Mouse (Mus musculus) embryonic facial prominence, embryonic 14.5 days (tissue): ENCODE data around the gene Clcf1. TPM values are rescaled to one million over a fixed set of nuclear protein-coding genes. Genes with fewer than 3 reads are reported as not detected.

Experiments used
- ATAC-seq: fragments of 200-750 bp; cut with Nextera tagmentation; 2 replicates; pipeline ENCODE4 v1.8.0; 2017; ENCODE audit warnings: low read depth, moderate number of reproducible peaks, moderate TSS enrichment
- DNase-seq: peaks from one replicate; pipeline ENCODE4 v3.0.0-alpha.2; 2015; ENCODE audit warnings: low spot score
- H3K27ac ChIP-seq: fragments of 300-500 bp; sonication (generic); replicated peaks from 2 replicates; pipeline ENCODE4 v1.5.1; 2014; ENCODE audit warnings: low read depth, mild to moderate bottlenecking, low read length, moderate library complexity
- H3K27me3 ChIP-seq: fragments of 300-500 bp; sonication (generic); replicated peaks from 2 replicates; pipeline ENCODE4 v1.6.1; 2014; ENCODE audit warnings: low read length; ENCODE audit not compliant: control insufficient read depth, insufficient read depth
- H3K36me3 ChIP-seq: fragments of 300-500 bp; sonication (generic); 2 replicates; pipeline ENCODE4 v1.6.1; 2014; ENCODE audit warnings: low read length, mixed read lengths; ENCODE audit not compliant: control insufficient read depth, insufficient read depth
- H3K4me1 ChIP-seq: fragments of 300-500 bp; sonication (generic); 2 replicates; pipeline ENCODE4 v1.6.1; 2014; ENCODE audit warnings: antibody characterized with exemption, low read length; ENCODE audit not compliant: control insufficient read depth, insufficient read depth
- H3K4me2 ChIP-seq: fragments of 300-500 bp; sonication (generic); 2 replicates; pipeline ENCODE4 v1.6.1; 2014; ENCODE audit warnings: low read depth, mild to moderate bottlenecking, low read length, moderate library complexity, mixed read lengths
- H3K4me3 ChIP-seq: fragments of 300-500 bp; sonication (generic); 2 replicates; pipeline ENCODE4 v1.5.1; 2014; ENCODE audit warnings: low read depth, mild to moderate bottlenecking, low read length
- H3K9ac ChIP-seq: fragments of 300-500 bp; sonication (generic); 2 replicates; pipeline ENCODE4 v1.6.1; 2014; ENCODE audit warnings: low read depth, mild to moderate bottlenecking, low read length, moderate library complexity, mixed read lengths
- H3K9me3 ChIP-seq: fragments of 300-500 bp; sonication (generic); 2 replicates; pipeline ENCODE4 v1.6.1; 2016; ENCODE audit warnings: low read length; ENCODE audit not compliant: control insufficient read depth
- WGBS: fragments of 180-500 bp; shearing (Covaris S2); extraction: QIAGEN DNeasy Blood & Tissue Kit; methylation state at CpG from one replicate; pipeline ENCODE4 v1.1.7; 2014; 5-methylcytosine and 5-hydroxymethylcytosine counted together
- polyA plus RNA-seq: library from polyadenylated mRNA; unstranded; fragments of >200 nt; fragmentation: Nextera tagmentation; extraction: Ambion mirVana; gene quantifications from 2 replicates; pipeline ENCODE4 v1.2.1, GENCODE M21; 2014

The Clcf1 gene
- 6.0 and 6.3 TPM in 2 replicates for polyA plus RNA-seq

DNA sequence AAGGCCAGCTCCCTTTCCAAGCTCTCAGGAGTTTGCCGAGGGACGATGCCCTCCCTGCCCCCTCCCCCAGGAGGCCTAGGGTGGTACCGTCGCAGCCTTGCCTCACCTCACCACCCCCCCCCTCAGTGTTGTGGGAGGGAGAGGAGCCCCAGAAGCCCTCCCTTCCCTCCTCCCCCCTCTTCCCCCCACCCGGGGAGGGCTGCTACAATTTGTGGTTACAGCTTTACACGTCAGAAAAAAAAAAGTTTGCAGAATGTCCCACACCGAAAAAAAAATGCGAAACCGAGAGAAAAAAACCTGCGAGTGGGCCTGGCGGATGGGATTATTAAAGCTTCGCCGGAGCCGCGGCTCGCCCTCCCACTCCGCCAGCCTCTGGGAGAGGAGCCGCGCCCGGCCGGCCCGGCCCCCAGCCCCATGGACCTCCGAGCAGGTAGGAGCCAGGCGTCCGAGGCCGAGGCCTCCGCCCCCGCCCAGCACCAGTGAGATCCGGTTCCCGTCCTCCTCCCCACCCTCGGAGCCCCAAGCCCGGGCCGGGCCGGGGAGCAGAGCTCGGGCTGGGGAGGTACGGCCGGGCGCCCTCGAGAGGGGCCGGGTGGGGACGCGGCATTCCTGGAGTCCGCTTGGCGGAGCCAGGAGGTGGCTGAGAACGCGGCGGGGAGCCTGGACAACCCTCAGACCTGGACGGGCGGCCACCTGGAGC, at the start of gene Clcf1, which contains the start of gene AC109138.7:
Clcf1 (plus strand) TSS at position 168 of the 700 bp plus-strand sequence.
AC109138.7 (plus strand) TSS at position 287 of the 700 bp plus-strand sequence.
- Histone ChIP-seq H3K4me3 (peak within 1 kb of the TSS; percentile 86), H3K27ac (peak within 1 kb of the TSS; percentile 95), H3K4me1 (peaks cover 44% of the 10 kb centered on the region), H3K9ac (peak within 1 kb of the TSS; percentile 92), H3K9me3 (no peaks in the 10 kb centered on the region), H3K4me2 (peak within 1 kb of the TSS; percentile 84), H3K36me3 (no peaks in the 10 kb centered on the region), H3K27me3 (no peaks in the 10 kb centered on the region)
- ATAC-seq (peak; percentile 72), DNase-seq (peak; percentile 76)
- WGBS = 0% methylated on average over 20 of the region's 49 CpGs

DNA sequence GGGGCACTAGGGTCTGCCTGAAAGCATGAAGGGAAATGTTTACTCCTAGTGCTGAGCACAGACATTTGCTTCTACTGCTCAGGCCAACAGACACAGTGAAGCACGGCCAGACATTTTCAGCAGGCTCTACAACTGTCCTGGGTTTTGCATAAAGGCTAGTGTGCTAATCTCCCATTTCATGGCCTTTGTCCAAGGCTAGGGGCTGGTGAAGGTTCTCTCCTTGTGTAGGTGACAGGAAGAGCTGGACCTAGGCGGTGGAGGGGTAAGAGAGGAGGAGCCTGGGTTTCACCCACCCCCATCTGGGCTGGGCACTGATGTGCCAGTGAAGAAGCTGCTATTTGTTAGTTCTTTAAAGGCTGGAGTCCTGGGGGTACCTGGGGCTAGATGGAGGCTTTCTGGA, 49.3 kb upstream of the Clcf1 start:
- H3K9ac ChIP-seq = no peak overlapping the region
- WGBS = 72% methylated on average over 2 of the region's 2 CpGs
- ATAC-seq = no peak

DNA sequence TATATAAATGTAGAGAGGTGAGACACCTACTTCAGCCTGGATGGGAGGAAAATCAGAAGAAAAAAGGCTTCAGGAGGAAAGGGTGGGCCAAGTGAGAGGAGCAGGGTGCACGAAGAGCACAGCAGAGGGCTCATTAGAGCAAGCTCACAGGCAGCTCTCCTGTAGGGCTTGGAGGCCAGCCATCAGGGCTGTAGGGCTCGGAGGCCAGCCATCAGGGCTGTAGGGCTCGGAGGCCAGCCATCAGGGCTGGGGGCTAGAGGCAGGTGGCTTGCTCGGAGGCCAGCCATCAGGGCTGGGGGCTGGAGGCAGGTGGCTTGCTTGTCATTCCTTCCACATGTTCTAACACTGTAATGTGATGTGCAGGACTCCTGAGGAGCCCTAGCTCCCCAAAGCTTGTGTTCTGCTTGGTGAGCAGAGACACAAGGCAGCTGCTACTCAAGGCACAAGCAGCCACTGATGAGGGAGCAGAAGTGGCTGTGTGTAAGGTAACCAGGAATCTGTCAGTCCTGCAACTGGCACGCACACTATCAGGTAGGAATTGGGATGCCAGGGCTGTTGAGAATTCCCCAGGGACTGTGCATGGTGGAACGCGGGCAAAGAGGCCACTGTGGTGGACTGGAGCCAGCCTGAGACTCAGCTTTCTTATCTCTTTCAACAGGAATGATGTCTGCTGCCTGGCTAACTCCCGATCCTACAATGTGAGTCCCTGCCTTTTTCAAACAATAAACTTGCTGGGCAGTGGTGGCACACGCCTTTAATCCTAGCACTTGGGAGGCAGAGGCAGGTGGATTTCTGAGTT, 47.2 kb upstream of the Clcf1 start:
- no peaks in the 10 kb centered on the region for H3K9me3 ChIP-seq
- no peak overlapping the region for H3K4me2 ChIP-seq
- peaks cover under 1% of the 10 kb centered on the region; the same call in 1 of the 2 replicates for H3K36me3 ChIP-seq
- H3K27ac ChIP-seq = no peak overlapping the region
- ATAC-seq = no peak
- WGBS = 78% methylated on average over 8 of the region's 9 CpGs
- H3K4me1 ChIP-seq = peaks cover 20% of the 10 kb centered on the region
- no peak overlapping the region for H3K9ac ChIP-seq
- H3K4me3 ChIP-seq = no peak overlapping the region
- no peaks in the 10 kb centered on the region for H3K27me3 ChIP-seq
- DNase-seq = no peak

More for the DNA sequence above, 49.3 kb upstream of the Clcf1 start:
- no peak for DNase-seq
- Histone ChIP-seq H3K27me3 (no peaks in the 10 kb centered on the region), H3K4me2 (no peak overlapping the region), H3K4me1 (peaks cover 11% of the 10 kb centered on the region), H3K36me3 (peaks cover 19% of the 10 kb centered on the region), H3K27ac (no peak overlapping the region), H3K9me3 (no peaks in the 10 kb centered on the region), H3K4me3 (no peak overlapping the region)

DNA sequence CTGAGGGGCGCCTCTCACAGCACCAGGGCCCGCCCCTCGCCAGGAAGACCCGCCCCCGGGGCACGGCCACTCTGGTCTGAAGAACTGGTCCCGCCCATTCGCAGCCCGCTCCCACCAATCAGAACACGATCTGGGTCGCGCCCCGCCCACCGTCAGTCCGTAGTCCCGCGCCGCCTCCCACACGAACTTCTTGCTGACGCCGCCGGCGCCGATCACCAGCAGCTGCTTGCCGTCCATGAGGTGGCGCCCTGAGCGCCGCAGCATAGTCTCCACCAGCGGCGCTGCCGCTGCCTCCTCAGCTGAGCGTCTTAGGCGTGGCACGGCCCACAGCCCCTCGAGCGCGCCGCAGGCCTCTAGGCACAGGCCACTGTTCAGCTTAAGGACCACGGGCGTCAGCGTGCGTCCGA, 44.7 kb upstream of the Clcf1 start:
- no peaks in the 10 kb centered on the region for H3K27me3 ChIP-seq
- DNase-seq (peak; percentile 99), ATAC-seq (peak; percentile 96)
- H3K36me3 ChIP-seq = no peaks in the 10 kb centered on the region
- peak overlapping the region; percentile 55 for H3K4me3 ChIP-seq
- peaks cover 11% of the 10 kb centered on the region for H3K4me1 ChIP-seq
- H3K9me3 ChIP-seq = no peaks in the 10 kb centered on the region
- under 1% methylated on average over 41 of the region's 43 CpGs for WGBS
- peak overlapping the region; percentile 90 for H3K27ac ChIP-seq
- H3K4me2 ChIP-seq = peak overlapping the region; percentile 96
- peak overlapping the region; percentile 87 for H3K9ac ChIP-seq

DNA sequence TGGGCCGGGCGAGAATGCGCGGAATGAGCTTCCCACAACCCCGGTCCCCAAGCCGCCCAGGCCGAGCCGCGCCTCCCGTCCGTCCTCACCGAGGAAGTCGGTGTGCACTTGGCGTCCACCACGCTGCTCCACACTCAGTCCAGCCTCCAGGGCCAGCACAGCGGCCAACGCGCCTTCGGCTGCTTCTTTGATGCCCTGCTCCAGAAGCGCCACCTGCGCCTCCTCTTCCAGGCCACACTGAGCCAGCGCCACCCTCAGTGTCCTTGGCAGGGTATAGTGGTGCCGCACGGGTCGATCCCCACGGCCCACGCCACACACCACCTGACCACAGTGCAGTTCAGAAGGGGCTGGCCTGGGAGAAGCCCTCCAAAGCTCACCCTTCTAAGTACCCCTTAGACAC, 44.2 kb upstream of the Clcf1 start:
- no peaks in the 10 kb centered on the region for H3K9me3 ChIP-seq
- DNase-seq = no peak
- H3K27ac ChIP-seq = peak overlapping the region; percentile 90
- ATAC-seq = peak; percentile 34
- H3K36me3 ChIP-seq = no peaks in the 10 kb centered on the region
- WGBS = 7% methylated on average over 18 of the region's 27 CpGs
- H3K4me2 ChIP-seq = peak overlapping the region; percentile 96
- H3K27me3 ChIP-seq = no peaks in the 10 kb centered on the region
- H3K9ac ChIP-seq = peak overlapping the region; percentile 87
- H3K4me1 ChIP-seq = peaks cover 11% of the 10 kb centered on the region
- H3K4me3 ChIP-seq = peak overlapping the region; percentile 55

DNA sequence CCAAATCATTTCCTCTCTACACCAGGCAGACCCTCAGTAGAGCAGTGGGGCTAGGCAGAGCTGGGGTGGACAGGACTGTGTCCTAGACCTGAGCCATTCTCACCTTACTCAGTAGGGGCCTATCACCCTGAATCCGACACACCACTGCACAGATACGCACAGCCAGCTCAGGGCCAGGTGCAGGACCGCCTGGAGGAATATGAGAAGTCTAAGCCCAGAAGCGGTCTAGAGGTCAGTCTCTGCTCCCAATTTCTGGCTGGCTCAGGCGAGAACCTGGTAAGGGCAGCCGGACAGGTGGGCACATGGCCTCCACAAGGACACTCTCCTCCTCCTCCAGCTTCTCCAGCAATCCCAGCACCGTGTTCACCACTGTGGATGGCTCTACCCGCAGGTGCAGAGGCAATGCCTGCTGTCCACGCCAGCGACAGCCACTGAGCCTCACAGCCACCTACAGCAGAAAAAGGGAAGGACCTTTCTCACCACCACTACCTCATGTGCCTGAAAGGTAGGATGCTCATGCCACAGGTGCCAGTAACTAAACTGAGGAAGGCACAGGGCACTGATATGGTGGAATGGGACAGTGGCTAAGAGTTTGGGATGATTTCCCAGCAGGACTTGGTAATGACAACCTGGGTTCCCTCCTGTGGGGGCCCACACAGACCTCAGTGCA, 43.2 kb upstream of the Clcf1 start:
- no peak overlapping the region for H3K4me3 ChIP-seq
- no peaks in the 10 kb centered on the region for H3K27me3 ChIP-seq
- H3K4me1 ChIP-seq = peaks cover 16% of the 10 kb centered on the region
- H3K9ac ChIP-seq = no peak overlapping the region
- no peaks in the 10 kb centered on the region for H3K36me3 ChIP-seq
- DNase-seq (no peak), ATAC-seq (no peak)
- WGBS = 90% methylated on average over 9 of the region's 10 CpGs
- H3K4me2 ChIP-seq = no peak overlapping the region
- H3K9me3 ChIP-seq = no peaks in the 10 kb centered on the region
- H3K27ac ChIP-seq = no peak overlapping the region

DNA sequence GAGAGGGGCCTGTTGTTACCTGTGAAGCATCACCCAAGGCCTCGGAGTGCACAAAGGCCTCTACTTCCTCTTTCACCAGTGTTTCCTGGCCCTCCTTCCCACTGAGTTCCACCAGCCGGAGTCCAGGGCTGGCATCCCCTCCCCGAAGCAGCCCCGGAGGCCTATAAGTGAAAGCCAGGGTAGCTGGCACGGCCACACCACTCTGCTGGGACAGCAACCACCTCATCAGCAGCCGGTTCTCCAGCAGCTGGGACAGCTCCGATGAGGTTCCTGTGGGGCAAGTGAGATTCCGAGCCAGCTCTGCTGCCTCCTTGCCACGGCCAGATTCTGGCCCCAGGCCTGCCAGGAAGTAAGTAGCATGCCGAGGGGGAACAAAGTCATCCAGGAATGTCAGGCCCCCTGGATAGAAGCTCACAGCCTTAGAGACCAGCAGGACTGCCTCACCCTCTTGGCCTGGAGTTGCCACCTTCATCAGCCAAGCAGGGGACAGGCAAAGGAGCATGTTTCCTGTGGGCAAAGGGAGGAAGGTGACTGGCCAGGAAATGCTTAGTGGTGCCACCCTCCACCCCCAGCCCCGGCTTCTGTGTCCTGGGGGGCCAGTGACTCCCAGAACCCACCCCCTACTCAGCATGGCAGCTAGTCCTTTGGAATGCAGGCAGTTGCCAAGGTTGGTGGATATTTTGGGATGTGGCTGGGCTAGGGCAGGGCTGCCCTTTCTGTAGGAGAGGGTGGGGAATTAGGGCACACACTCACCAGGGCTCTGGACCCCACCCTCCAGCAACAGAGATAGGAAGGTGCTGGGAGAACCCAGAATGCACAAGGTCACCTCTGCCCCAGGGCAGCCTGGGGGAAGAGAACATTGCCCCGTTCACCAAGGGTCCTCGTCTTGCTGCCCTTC, 42.4 kb upstream of the Clcf1 start:
- no peaks in the 10 kb centered on the region for H3K9me3 ChIP-seq
- no peak overlapping the region for H3K4me2 ChIP-seq
- H3K4me1 ChIP-seq = peaks cover 16% of the 10 kb centered on the region
- DNase-seq = no peak
- ATAC-seq = no peak
- 0 out of 2 replicates have a peak overlapping the region, but pooled peaks have one; percentile 15 for H3K9ac ChIP-seq
- H3K36me3 ChIP-seq = no peaks in the 10 kb centered on the region
- WGBS = 44% methylated on average over 12 of the region's 13 CpGs
- no peak overlapping the region for H3K4me3 ChIP-seq
- no peak overlapping the region; the same call in 1 of the 2 replicates for H3K27ac ChIP-seq
- H3K27me3 ChIP-seq = no peaks in the 10 kb centered on the region
